Comparison of ENCODE assay signal across 14 mouse cellular contexts in the genomic region with DNA sequence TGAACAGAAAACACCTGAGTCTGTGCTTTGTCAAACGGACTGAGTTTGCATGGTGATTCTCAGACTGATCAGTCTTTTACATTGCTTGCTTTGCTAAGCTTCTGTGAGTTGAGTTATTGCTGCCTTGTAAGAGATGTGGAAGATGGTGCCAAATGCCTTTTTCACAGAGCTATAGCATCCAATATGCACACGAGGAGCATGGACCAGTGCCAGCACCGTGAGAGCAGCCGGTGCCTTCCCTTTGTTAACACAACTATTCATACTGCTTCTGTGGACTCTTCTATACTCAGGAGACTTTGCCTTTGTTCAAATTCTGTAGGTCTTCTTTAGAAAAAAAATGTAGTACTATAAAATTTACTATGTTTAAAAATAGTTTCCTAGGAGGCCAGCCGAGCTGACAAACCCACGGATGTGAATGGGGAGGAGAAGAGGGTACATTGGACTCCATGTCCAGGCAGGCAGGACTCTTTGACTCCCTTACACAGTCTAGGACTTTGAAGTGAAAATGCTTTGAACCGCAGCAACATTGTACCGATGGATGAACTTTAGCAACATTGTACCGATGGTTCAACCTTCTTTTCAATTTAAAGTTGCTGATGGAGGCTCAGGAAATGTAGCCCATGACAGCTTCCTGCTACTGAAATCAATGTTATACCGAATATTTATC.
DNase-seq lines count a peak whose midpoint lies in the region; ATAC-seq and TF ChIP-seq lines count a peak whose summit lies in the region.
"Had no signal": no experiment of that assay in that cellular context is flagged by ENCODE, and none has a peak within 500 bp of the region (broad histone marks: within the 10 kb centered on the region; RNA-seq: fewer than 3 reads in every experiment).

No protein-coding gene starts in this region.

- no peaks in the 10 kb centered on the region for H3K27me3 ChIP-seq in kidney, embryonic 15.5 days
- no peaks in the 10 kb centered on the region for H3K27me3 ChIP-seq in kidney, adult 2 months (replicated peaks; ENCODE audit: control insufficient read depth, insufficient read depth, low read length)
- no peaks in the 10 kb centered on the region for H3K27me3 ChIP-seq in forebrain, embryonic 14.5 days (replicated peaks; ENCODE audit: control insufficient read depth, insufficient read depth, low read length)
- no peaks in the 10 kb centered on the region for H3K27me3 ChIP-seq in midbrain, embryonic 12.5 days
- peaks cover 7% of the 10 kb centered on the region; the same call in 1 of the 2 replicates for H3K27me3 ChIP-seq in heart, embryonic 12.5 days (replicated peaks)

- no peak overlapping the region for H3K4me3 ChIP-seq in kidney, embryonic 15.5 days (replicated peaks)
- H3K4me3 ChIP-seq in kidney, adult 2 months (ENCODE audit: insufficient read depth, low read depth, low read length), result no peak overlapping the region
- no peak overlapping the region for H3K4me3 ChIP-seq in forebrain, embryonic 14.5 days (ENCODE audit: low read depth, low read length)
- no peak overlapping the region for H3K4me3 ChIP-seq in midbrain, embryonic 12.5 days
- H3K4me3 ChIP-seq in heart, embryonic 12.5 days, result no peak overlapping the region

- no peak for TF ChIP-seq CTCF in kidney, adult 2 months (conservative IDR thresholded peaks at IDR 0.05; ENCODE audit: insufficient read depth, insufficient read length, low read depth, low read length)

- no peak overlapping the region for H3K9ac ChIP-seq in kidney, embryonic 15.5 days
- no peak overlapping the region for H3K9ac ChIP-seq in forebrain, embryonic 14.5 days (ENCODE audit: low read length)
- H3K9ac ChIP-seq in midbrain, embryonic 12.5 days (replicated peaks), result no peak overlapping the region
- H3K9ac ChIP-seq in heart, embryonic 12.5 days, result no peak overlapping the region

- 0 out of 2 replicates have a peak, but pooled peaks cover 3% of the 10 kb centered on the region for H3K4me1 ChIP-seq in kidney, embryonic 15.5 days
- H3K4me1 ChIP-seq in kidney, adult 2 months (ENCODE audit: control insufficient read depth, insufficient read depth, low read length), result no peaks in the 10 kb centered on the region
- peaks cover 16% of the 10 kb centered on the region; the same call in 1 of the 2 replicates for H3K4me1 ChIP-seq in forebrain, embryonic 14.5 days (ENCODE audit: control insufficient read depth, insufficient read depth, low read length)
- peaks cover 21% of the 10 kb centered on the region; the same call in 1 of the 2 replicates for H3K4me1 ChIP-seq in midbrain, embryonic 12.5 days
- H3K4me1 ChIP-seq in heart, embryonic 12.5 days (replicated peaks), result no peaks in the 10 kb centered on the region

- TF ChIP-seq POLR2A in kidney, adult 2 months (IDR thresholded peaks at IDR 0.05; ENCODE audit: low read depth, low read length), result no peak

- 58% methylated on average over 10 of the region's 10 CpGs for WGBS in kidney, embryonic 15.5 days
- WGBS in kidney, adult 2 months, result 59% methylated on average over 10 of the region's 10 CpGs
- 33% methylated on average over 10 of the region's 10 CpGs for WGBS in forebrain, embryonic 14.5 days
- 52% methylated on average over 10 of the region's 10 CpGs for WGBS in midbrain, embryonic 12.5 days
- 69% methylated on average over 10 of the region's 10 CpGs for WGBS in heart, embryonic 12.5 days

- H3K36me3 ChIP-seq in kidney, embryonic 15.5 days, result no peaks in the 10 kb centered on the region
- no peaks in the 10 kb centered on the region for H3K36me3 ChIP-seq in kidney, adult 2 months (ENCODE audit: control insufficient read depth, insufficient read depth, low read length)
- H3K36me3 ChIP-seq in forebrain, embryonic 14.5 days (ENCODE audit: control insufficient read depth, insufficient read depth, low read length), result no peaks in the 10 kb centered on the region
- no peaks in the 10 kb centered on the region for H3K36me3 ChIP-seq in midbrain, embryonic 12.5 days
- H3K36me3 ChIP-seq in heart, embryonic 12.5 days, result no peaks in the 10 kb centered on the region

- H3K4me2 ChIP-seq in kidney, embryonic 15.5 days, result no peak overlapping the region
- H3K4me2 ChIP-seq in forebrain, embryonic 14.5 days (ENCODE audit: low read length), result 0 out of 2 replicates have a peak overlapping the region, but pooled peaks have one; percentile 10
- no peak overlapping the region for H3K4me2 ChIP-seq in midbrain, embryonic 12.5 days (replicated peaks)
- no peak overlapping the region for H3K4me2 ChIP-seq in heart, embryonic 12.5 days

- no peak for ATAC-seq in kidney, embryonic 15.5 days (replicated peaks; ENCODE audit: low FRiP score)
- peak; percentile 83 for ATAC-seq in forebrain, embryonic 14.5 days
- ATAC-seq in midbrain, embryonic 12.5 days (ENCODE audit: low FRiP score, low read depth), result no peak; the same call in 1 of the 2 replicates
- ATAC-seq in heart, embryonic 12.5 days (ENCODE audit: insufficient number of reproducible peaks, low FRiP score), result no peak
- no peak for ATAC-seq in granulocyte monocyte progenitor cell, adult 5-6 weeks (replicated peaks; ENCODE audit: poor library complexity, severe bottlenecking)

- no peak for DNase-seq in kidney, adult 2 months
- peak; percentile 67 for DNase-seq in brain, adult 2 months (ENCODE audit: low read depth, low spot score)
- DNase-seq in forebrain, embryonic 14.5 days (ENCODE audit: low spot score), result peak; percentile 90
- no peak for DNase-seq in heart, adult 9 months (ENCODE audit: low spot score in 2 of 2)
- DNase-seq: adrenal gland, postnatal 36 days; cerebellum, adult 9-11 months; gastrocnemius, postnatal 10 days; heart, postnatal 14 days; kidney, postnatal 36 days; lung, adult 2 months had no signal

- H3K27ac ChIP-seq in kidney, embryonic 15.5 days, result peak overlapping the region; percentile 45; the same call in 1 of the 2 replicates
- H3K27ac ChIP-seq in kidney, adult 2 months (ENCODE audit: insufficient read depth, low read depth, low read length), result no peak overlapping the region
- H3K27ac ChIP-seq in forebrain, embryonic 14.5 days (ENCODE audit: low read depth, low read length), result peak overlapping the region; percentile 31
- peak overlapping the region; percentile 12; the same call in 1 of the 2 replicates for H3K27ac ChIP-seq in midbrain, embryonic 12.5 days (replicated peaks)
- H3K27ac ChIP-seq in heart, embryonic 12.5 days (ENCODE audit: poor library complexity, severe bottlenecking), result no peak overlapping the region

- no peaks in the 10 kb centered on the region for H3K9me3 ChIP-seq in kidney, embryonic 15.5 days (replicated peaks)
- no peaks in the 10 kb centered on the region for H3K9me3 ChIP-seq in forebrain, embryonic 14.5 days (replicated peaks; ENCODE audit: control insufficient read depth, low read length)
- H3K9me3 ChIP-seq in midbrain, embryonic 12.5 days, result no peaks in the 10 kb centered on the region
- H3K9me3 ChIP-seq in heart, embryonic 12.5 days (replicated peaks), result no peaks in the 10 kb centered on the region

Comparison
In these comparisons a context has a peak if more than half of its experiments do, and no peak if none do; other contexts are left out.
1. H3K27ac ChIP-seq: peak in kidney, embryonic 15.5 days (single experiment), forebrain, embryonic 14.5 days (single experiment) and midbrain, embryonic 12.5 days (single experiment); none in kidney, adult 2 months (single experiment) and heart, embryonic 12.5 days (single experiment).
2. DNase-seq: peak in brain, adult 2 months (single experiment) and forebrain, embryonic 14.5 days (single experiment); none in kidney, adult 2 months (single experiment) and heart, adult 9 months (0 of 2).